Mouse (Mus musculus) lung, postnatal 0 days (tissue): ENCODE results near the gene Paxip1. TPM values are rescaled to one million over a fixed set of nuclear protein-coding genes. Genes with fewer than 3 reads are reported as not detected.

ENCODE experiments used
- ATAC-seq: fragments of 200-750 bp; cut with Nextera tagmentation; 2 replicates; pipeline ENCODE4 v1.8.0; 2017; ENCODE audit warnings: moderate library complexity
- DNase-seq: peaks from one replicate; pipeline ENCODE4 v3.0.0-alpha.2; 2016; ENCODE audit warnings: low spot score
- H3K27ac ChIP-seq: fragments of 300-500 bp; sonication (generic); 2 replicates; pipeline ENCODE4 v1.5.1; 2014; ENCODE audit warnings: antibody characterized with exemption, mild to moderate bottlenecking, low read length, mixed read lengths
- H3K27me3 ChIP-seq: fragments of 300-500 bp; sonication (generic); replicated peaks from 2 replicates; pipeline ENCODE4 v1.6.1; 2014; ENCODE audit warnings: low read length, mixed read lengths; ENCODE audit not compliant: insufficient read depth
- H3K36me3 ChIP-seq: fragments of 300-500 bp; sonication (generic); 2 replicates; pipeline ENCODE4 v1.6.1; 2014; ENCODE audit warnings: low read length, mixed read lengths; ENCODE audit not compliant: insufficient read depth
- H3K4me1 ChIP-seq: fragments of 300-500 bp; sonication (generic); 2 replicates; pipeline ENCODE4 v1.6.1; 2014; ENCODE audit warnings: antibody characterized with exemption, low read depth, low read length, mixed read lengths; ENCODE audit not compliant: insufficient read depth
- H3K4me2 ChIP-seq: fragments of 300-500 bp; sonication (generic); replicated peaks from 2 replicates; pipeline ENCODE4 v1.6.1; 2014; ENCODE audit warnings: low read depth, mild to moderate bottlenecking, low read length, moderate library complexity, mixed read lengths
- H3K4me3 ChIP-seq: fragments of 300-500 bp; sonication (generic); 2 replicates; pipeline ENCODE4 v1.5.1; 2014; ENCODE audit warnings: low read depth, low read length
- H3K9ac ChIP-seq: fragments of 300-500 bp; sonication (generic); replicated peaks from 2 replicates; pipeline ENCODE4 v1.6.1; 2014; ENCODE audit warnings: low read depth, mild to moderate bottlenecking
- H3K9me3 ChIP-seq: fragments of 300-500 bp; sonication (generic); 2 replicates; pipeline ENCODE4 v1.6.1; 2016; ENCODE audit warnings: low read length, mixed read lengths
- CTCF ChIP-seq: IDR thresholded peaks from 2 replicates; pipeline ENCODE4 v1.5.1; 2016; ENCODE audit warnings: antibody characterized with exemption, mild to moderate bottlenecking
- EP300 ChIP-seq: IDR thresholded peaks from 2 replicates; pipeline ENCODE4 v1.6.1; 2016; ENCODE audit warnings: antibody characterized with exemption, mild to moderate bottlenecking, control low read depth
- WGBS: fragments of 180-500 bp; shearing (Covaris S2); extraction: QIAGEN DNeasy Blood & Tissue Kit; methylation state at CpG from one replicate; pipeline ENCODE4 v1.1.7; 2014; 5-methylcytosine and 5-hydroxymethylcytosine counted together
- polyA plus RNA-seq: library from polyadenylated mRNA; unstranded; fragments of >200 nt; fragmentation: Nextera tagmentation; extraction: Ambion mirVana; gene quantifications from 2 replicates; pipeline ENCODE4 v1.2.1, GENCODE M21; 2015

Gene Paxip1
- polyA plus RNA-seq, 1 experiment from 2014 or later, result 10.2 TPM

- H3K4me2 ChIP-seq, result peak overlapping the region; percentile 72
- ATAC-seq (no peak), DNase-seq (no peak)
- H3K27me3 ChIP-seq, result no peaks in the 10 kb centered on the region
- WGBS, result 59% methylated on average over 10 of the region's 10 CpGs
- H3K27ac ChIP-seq, result no peak overlapping the region
- H3K4me1 ChIP-seq, result peaks cover 7% of the 10 kb centered on the region
- no peaks in the 10 kb centered on the region for H3K9me3 ChIP-seq
- TF ChIP-seq EP300 (no peak), CTCF (no peak)
- H3K36me3 ChIP-seq, result peaks cover 20% of the 10 kb centered on the region
- H3K9ac ChIP-seq, result peak overlapping the region; percentile 75; the same call in 1 of the 2 replicates
- H3K4me3 ChIP-seq, result no peak overlapping the region
These were observed 1.9 kb downstream of the Paxip1 start for GRCm38 (mm10) chr5:27789586-27789985.

GRCm38 (mm10) chr5:27783381-27783780, 8.1 kb downstream of the Paxip1 start:
- Histone ChIP-seq H3K9ac (no peak overlapping the region), H3K27me3 (no peaks in the 10 kb centered on the region), H3K4me2 (no peak overlapping the region), H3K9me3 (no peaks in the 10 kb centered on the region), H3K4me3 (no peak overlapping the region), H3K4me1 (no peaks in the 10 kb centered on the region), H3K27ac (no peak overlapping the region), H3K36me3 (peaks cover 44% of the 10 kb centered on the region)
- WGBS, result 94% methylated on average over 9 of the region's 9 CpGs
- no peak for TF ChIP-seq CTCF
- DNase-seq (no peak), ATAC-seq (no peak)

- no peak overlapping the region for H3K4me3 ChIP-seq
- no peak overlapping the region for H3K9ac ChIP-seq
- no peaks in the 10 kb centered on the region for H3K9me3 ChIP-seq
- WGBS, result 86% methylated on average over 5 of the region's 5 CpGs
- no peak for ATAC-seq
- no peak overlapping the region for H3K4me2 ChIP-seq
- no peak for TF ChIP-seq EP300
- no peak for TF ChIP-seq CTCF
- H3K27ac ChIP-seq, result no peak overlapping the region
- H3K4me1 ChIP-seq, result no peaks in the 10 kb centered on the region
- peaks cover 24% of the 10 kb centered on the region for H3K36me3 ChIP-seq
- H3K27me3 ChIP-seq, result no peaks in the 10 kb centered on the region
- DNase-seq, result no peak
These were observed 23.5 kb downstream of the Paxip1 start for GRCm38 (mm10) chr5:27767948-27768347.

- 93% methylated on average over 4 of the region's 4 CpGs for WGBS
- Histone ChIP-seq H3K36me3 (peaks cover 21% of the 10 kb centered on the region; the same call in 1 of the 2 replicates), H3K4me2 (no peak overlapping the region), H3K4me3 (no peak overlapping the region), H3K4me1 (no peaks in the 10 kb centered on the region), H3K27me3 (no peaks in the 10 kb centered on the region), H3K27ac (no peak overlapping the region), H3K9ac (no peak overlapping the region), H3K9me3 (no peaks in the 10 kb centered on the region)
- no peak for ATAC-seq
- no peak for TF ChIP-seq CTCF
- no peak for TF ChIP-seq EP300
- DNase-seq, result no peak
These were observed 25.7 kb downstream of the Paxip1 start for GRCm38 (mm10) chr5:27765780-27766179.

- 91% methylated on average over 1 of the region's 1 CpGs for WGBS
- Histone ChIP-seq H3K4me3 (no peak overlapping the region), H3K4me1 (no peaks in the 10 kb centered on the region), H3K9ac (no peak overlapping the region), H3K27ac (no peak overlapping the region), H3K27me3 (no peaks in the 10 kb centered on the region), H3K9me3 (no peaks in the 10 kb centered on the region), H3K4me2 (no peak overlapping the region), H3K36me3 (peaks cover 14% of the 10 kb centered on the region)
- ATAC-seq (no peak), DNase-seq (no peak)
- TF ChIP-seq CTCF, result no peak
- no peak for TF ChIP-seq EP300
These were observed 46.5 kb downstream of the Paxip1 start for GRCm38 (mm10) chr5:27744944-27745343.

- Histone ChIP-seq H3K27ac (no peak overlapping the region), H3K36me3 (peaks cover 7% of the 10 kb centered on the region; the same call in 1 of the 2 replicates), H3K9ac (no peak overlapping the region), H3K27me3 (no peaks in the 10 kb centered on the region), H3K4me1 (no peaks in the 10 kb centered on the region), H3K4me3 (no peak overlapping the region), H3K4me2 (no peak overlapping the region), H3K9me3 (no peaks in the 10 kb centered on the region)
- ATAC-seq (no peak), DNase-seq (no peak)
- WGBS, result 76% methylated on average over 6 of the region's 6 CpGs
- TF ChIP-seq EP300 (no peak), CTCF (no peak)
These were observed 52.3 kb downstream of the Paxip1 start for GRCm38 (mm10) chr5:27739216-27739615.

GRCm38 (mm10) chr5:27737168-27737567, 54.3 kb downstream of the Paxip1 start:
- TF ChIP-seq CTCF, result peak; percentile 73
- TF ChIP-seq EP300, result no peak
- Histone ChIP-seq H3K36me3 (peaks cover under 1% of the 10 kb centered on the region; the same call in 1 of the 2 replicates), H3K4me2 (no peak overlapping the region), H3K9ac (no peak overlapping the region), H3K27me3 (no peaks in the 10 kb centered on the region), H3K4me1 (no peaks in the 10 kb centered on the region), H3K27ac (no peak overlapping the region), H3K9me3 (no peaks in the 10 kb centered on the region), H3K4me3 (no peak overlapping the region)
- WGBS, result 4% methylated on average over 3 of the region's 3 CpGs
- ATAC-seq (peak; percentile 65), DNase-seq (peak; percentile 68)
